Mouse (Mus musculus) CH12.LX (cell line): ENCODE measurements around the gene Cadm2. TPM values are rescaled to one million over a fixed set of nuclear protein-coding genes. Genes with fewer than 3 reads are reported as not detected.

Experiments
- DNase-seq: peaks from one replicate; pipeline ENCODE4 v3.0.0-alpha.2; 2013; ENCODE audit errors: extremely low read depth
- H3K27ac ChIP-seq: 2 replicates; pipeline ENCODE4 v1.5.1; 2012; ENCODE audit warnings: low read depth, mild to moderate bottlenecking, control low read depth, moderate library complexity; ENCODE audit not compliant: insufficient read depth
- H3K27me3 ChIP-seq: replicated peaks from 2 replicates; pipeline ENCODE3; 2012; ENCODE audit warnings: inconsistent platforms
- H3K36me3 ChIP-seq, 2 experiments: replicated peaks in 1 of 2; 2 replicates each; pipeline versions ENCODE3 to v1.6.1; 2012; ENCODE audit warnings: inconsistent platforms in 1 of 2, low read length in 1 of 2, mild to moderate bottlenecking in 1 of 2, mixed read lengths in 1 of 2, moderate library complexity in 1 of 2; ENCODE audit not compliant: control insufficient read depth in 1 of 2, insufficient read depth in 1 of 2
- H3K4me1 ChIP-seq, 2 experiments: 2 replicates each; pipeline ENCODE4 v1.6.1; 2012; ENCODE audit warnings: inconsistent platforms in 1 of 2, moderate library complexity in 1 of 2; ENCODE audit not compliant: insufficient read depth in 2 of 2, control insufficient read depth in 1 of 2
- H3K4me2 ChIP-seq: 2 replicates; pipeline ENCODE4 v1.6.1; 2012; ENCODE audit warnings: low read depth, mild to moderate bottlenecking, control low read depth; ENCODE audit not compliant: poor library complexity, insufficient read depth, severe bottlenecking
- H3K4me3 ChIP-seq, 3 experiments: fragments of 150-350 bp in 1 of 3; sonication (generic) in 1 of 3; replicated peaks in 1 of 3; 2 replicates each; pipeline versions ENCODE3 to v1.5.1; 2011 to 2012; ENCODE audit warnings: low read depth in 2 of 3, low read length in 2 of 3, mild to moderate bottlenecking in 2 of 3, moderate library complexity in 2 of 3, control low read depth in 1 of 3, improper control_type of control experiment in 1 of 3, inconsistent platforms in 1 of 3, mixed read lengths in 1 of 3; ENCODE audit not compliant: poor library complexity in 1 of 3
- H3K79me2 ChIP-seq: replicated peaks from 2 replicates; pipeline ENCODE4 v1.6.1; 2012; ENCODE audit warnings: mild to moderate bottlenecking, moderate library complexity; ENCODE audit not compliant: control insufficient read depth, poor library complexity, insufficient read depth, severe bottlenecking; ENCODE audit errors: extremely low read depth
- H3K9ac ChIP-seq: 2 replicates; pipeline ENCODE4 v1.6.1; 2012; ENCODE audit warnings: low read depth, mild to moderate bottlenecking, control low read depth, moderate library complexity; ENCODE audit not compliant: insufficient read depth
- H3K9me3 ChIP-seq: replicated peaks from 2 replicates; pipeline ENCODE3; 2012; ENCODE audit warnings: low read length, inconsistent platforms, mixed read lengths
- CHD1 ChIP-seq: IDR thresholded peaks from 2 replicates; pipeline ENCODE4 v1.6.1; 2012; ENCODE audit warnings: low read depth, low read length, improper control_type of control experiment, inconsistent platforms
- CHD2 ChIP-seq: IDR thresholded peaks from 2 replicates; pipeline ENCODE4 v1.6.1; 2011; ENCODE audit warnings: low read length, improper control_type of control experiment
- ELF1 ChIP-seq: IDR thresholded peaks from 2 replicates; pipeline ENCODE4 v1.6.1; 2014; ENCODE audit warnings: low read depth, mild to moderate bottlenecking, inconsistent platforms, low read length, improper control_type of control experiment
- EP300 ChIP-seq: IDR thresholded peaks from 2 replicates; pipeline ENCODE4 v1.6.1; 2011; ENCODE audit warnings: low read length, improper control_type of control experiment
- IRF4 ChIP-seq: IDR thresholded peaks from 2 replicates; pipeline ENCODE4 v1.6.1; 2014; ENCODE audit warnings: low read depth, mild to moderate bottlenecking, inconsistent platforms, low read length, improper control_type of control experiment
- JUN ChIP-seq: IDR thresholded peaks from 2 replicates; pipeline ENCODE4 v1.6.1; 2011; ENCODE audit warnings: low read depth, mild to moderate bottlenecking, low read length, improper control_type of control experiment, moderate library complexity; ENCODE audit not compliant: insufficient read depth
- JUND ChIP-seq: conservative IDR thresholded peaks from 2 replicates; pipeline ENCODE4 v1.6.1; 2011; ENCODE audit warnings: low read depth, low read length, improper control_type of control experiment
- KAT2A ChIP-seq: IDR thresholded peaks from 2 replicates; pipeline ENCODE4 v1.6.1; 2012; ENCODE audit warnings: low read length, improper control_type of control experiment, inconsistent platforms; ENCODE audit not compliant: insufficient replicate concordance
- MAFK ChIP-seq: IDR thresholded peaks from 2 replicates; pipeline ENCODE4 v1.6.1; 2011; ENCODE audit warnings: low read length, improper control_type of control experiment; ENCODE audit not compliant: insufficient replicate concordance
- MEF2A ChIP-seq: IDR thresholded peaks from 2 replicates; pipeline ENCODE4 v1.6.1; 2014; ENCODE audit warnings: low read depth, mild to moderate bottlenecking, inconsistent platforms, low read length, improper control_type of control experiment, borderline replicate concordance
- MXI1 ChIP-seq: IDR thresholded peaks from 2 replicates; pipeline ENCODE4 v1.6.1; 2011; ENCODE audit warnings: mild to moderate bottlenecking, low read depth, low read length, improper control_type of control experiment
- NRF1 ChIP-seq: IDR thresholded peaks from 2 replicates; pipeline ENCODE4 v1.6.1; 2014; ENCODE audit warnings: low read depth, mild to moderate bottlenecking, inconsistent platforms, low read length, improper control_type of control experiment, moderate library complexity
- PAX5 ChIP-seq: IDR thresholded peaks from 2 replicates; pipeline ENCODE4 v1.6.1; 2012; ENCODE audit warnings: low read length, inconsistent platforms, mixed read lengths
- POLR2A ChIP-seq: IDR thresholded peaks from 2 replicates; pipeline ENCODE4 v1.6.1; 2011; ENCODE audit warnings: low read depth, mild to moderate bottlenecking, improper control_type of control experiment, low read length
- POLR2AphosphoS2 ChIP-seq: IDR thresholded peaks from 2 replicates; pipeline ENCODE4 v1.6.1; 2011; ENCODE audit warnings: low read depth, low read length, improper control_type of control experiment
- USF1 ChIP-seq: IDR thresholded peaks from 2 replicates; pipeline ENCODE4 v1.6.1; 2014; ENCODE audit warnings: low read depth, mild to moderate bottlenecking, inconsistent platforms, low read length, improper control_type of control experiment
- ZC3H11A ChIP-seq: IDR thresholded peaks from 2 replicates; pipeline ENCODE4 v1.6.1; 2012; ENCODE audit warnings: low read depth, mild to moderate bottlenecking, inconsistent platforms, low read length, improper control_type of control experiment
- ZNF384 ChIP-seq: IDR thresholded peaks from 2 replicates; pipeline ENCODE4 v1.6.1; 2012; ENCODE audit warnings: low read depth, low read length, improper control_type of control experiment, inconsistent platforms
- dilution Hi-C: fragments of 300-500 bp; cut with MboI; formaldehyde crosslinking; loops from 2 replicates; pipeline ENCODE4 v1.14.3; 2020; ENCODE audit warnings: low sequenced_read_pairs; ENCODE audit not compliant: extremely low pct_unique_long_range_greater_than_20kb, extremely low pct_ligation_motif_present
- in situ Hi-C: fragments of 300-500 bp; cut with MboI; formaldehyde crosslinking; loops from 3 replicates; pipeline ENCODE4 v1.14.3; 2019; ENCODE audit warnings: low sequenced_read_pairs, low pct_ligation_motif_present, low pct_unique_long_range_greater_than_20kb, mixed read lengths
- polyA plus RNA-seq: library from polyadenylated mRNA; unstranded; fragments of >175 nt; gene quantifications from 2 replicates; pipeline ENCODE4 v1.2.1, GENCODE M21; 2012; ENCODE audit warnings: low read depth; ENCODE audit not compliant: insufficient read length
- total RNA-seq, 2 experiments: library from RNA; depleted of rRNA; stranded (reverse); fragments of 300-350 nt in 1 of 2; fragments of >200 nt in 1 of 2; gene quantifications; 2 replicates each; pipeline ENCODE4 v1.2.3; 2012 to 2014

Cadm2 gene
- total and polyA plus RNA-seq, 3 experiments = not detected

GRCm38 (mm10) chr16:66824866-66825265, 795.8 kb downstream of the Cadm2 start:
- TF ChIP-seq POLR2A (no peak), CHD1 (no peak), USF1 (no peak), JUND (no peak), MXI1 (no peak), JUN (no peak), ZNF384 (no peak), MEF2A (no peak), EP300 (no peak), KAT2A (no peak), PAX5 (no peak), IRF4 (no peak), POLR2AphosphoS2 (no peak), ELF1 (no peak), MAFK (no peak), CHD2 (no peak), NRF1 (no peak)
- Histone ChIP-seq H3K9me3 (peaks cover 39% of the 10 kb centered on the region), H3K4me2 (no peak overlapping the region), H3K36me3 (no peaks in the 10 kb centered on the region), H3K4me3 (no peak overlapping the region), H3K27me3 (no peaks in the 10 kb centered on the region), H3K4me1 (no peaks in the 10 kb centered on the region), H3K27ac (no peak overlapping the region), H3K9ac (no peak overlapping the region), H3K79me2 (no peaks in the 10 kb centered on the region)
- in situ Hi-C loops (no loop called here), dilution Hi-C loops (no loop called here)
- DNase-seq = no peak

- no peak overlapping the region for H3K9ac ChIP-seq
- no peaks in the 10 kb centered on the region for H3K27me3 ChIP-seq
- TF ChIP-seq ZC3H11A = no peak
- H3K79me2 ChIP-seq = no peaks in the 10 kb centered on the region
- peaks cover 45% of the 10 kb centered on the region for H3K9me3 ChIP-seq
- H3K36me3 ChIP-seq = no peaks in the 10 kb centered on the region
- no peak overlapping the region for H3K4me2 ChIP-seq
- DNase-seq = no peak
- H3K4me1 ChIP-seq = no peaks in the 10 kb centered on the region
- no peak overlapping the region for H3K27ac ChIP-seq
- dilution Hi-C loops = no loop called here
- in situ Hi-C loops = no loop called here
- no peak overlapping the region for H3K4me3 ChIP-seq
These were observed 809.2 kb downstream of the Cadm2 start for GRCm38 (mm10) chr16:66811495-66811894.
